Mouse (Mus musculus) CH12.LX (cell line): ENCODE results near the gene C1ql4. TPM values are rescaled to one million over a fixed set of nuclear protein-coding genes. Genes with fewer than 3 reads are reported as not detected.

ENCODE experiments used
- DNase-seq: peaks from one replicate; pipeline ENCODE4 v3.0.0-alpha.2; 2013; ENCODE audit errors: extremely low read depth
- H3K27ac ChIP-seq: 2 replicates; pipeline ENCODE4 v1.5.1; 2012; ENCODE audit warnings: low read depth, mild to moderate bottlenecking, control low read depth, moderate library complexity; ENCODE audit not compliant: insufficient read depth
- H3K27me3 ChIP-seq: replicated peaks from 2 replicates; pipeline ENCODE3; 2012; ENCODE audit warnings: inconsistent platforms
- H3K36me3 ChIP-seq, 2 experiments: replicated peaks in 1 of 2; 2 replicates each; pipeline versions ENCODE3 to v1.6.1; 2012; ENCODE audit warnings: inconsistent platforms in 1 of 2, low read length in 1 of 2, mild to moderate bottlenecking in 1 of 2, mixed read lengths in 1 of 2, moderate library complexity in 1 of 2; ENCODE audit not compliant: control insufficient read depth in 1 of 2, insufficient read depth in 1 of 2
- H3K4me1 ChIP-seq, 2 experiments: 2 replicates each; pipeline ENCODE4 v1.6.1; 2012; ENCODE audit warnings: inconsistent platforms in 1 of 2, moderate library complexity in 1 of 2; ENCODE audit not compliant: insufficient read depth in 2 of 2, control insufficient read depth in 1 of 2
- H3K4me2 ChIP-seq: 2 replicates; pipeline ENCODE4 v1.6.1; 2012; ENCODE audit warnings: low read depth, mild to moderate bottlenecking, control low read depth; ENCODE audit not compliant: poor library complexity, insufficient read depth, severe bottlenecking
- H3K4me3 ChIP-seq, 3 experiments: fragments of 150-350 bp in 1 of 3; sonication (generic) in 1 of 3; replicated peaks in 1 of 3; 2 replicates each; pipeline versions ENCODE3 to v1.5.1; 2011 to 2012; ENCODE audit warnings: low read depth in 2 of 3, low read length in 2 of 3, mild to moderate bottlenecking in 2 of 3, moderate library complexity in 2 of 3, control low read depth in 1 of 3, improper control_type of control experiment in 1 of 3, inconsistent platforms in 1 of 3, mixed read lengths in 1 of 3; ENCODE audit not compliant: poor library complexity in 1 of 3
- H3K79me2 ChIP-seq: replicated peaks from 2 replicates; pipeline ENCODE4 v1.6.1; 2012; ENCODE audit warnings: mild to moderate bottlenecking, moderate library complexity; ENCODE audit not compliant: control insufficient read depth, poor library complexity, insufficient read depth, severe bottlenecking; ENCODE audit errors: extremely low read depth
- H3K9ac ChIP-seq: 2 replicates; pipeline ENCODE4 v1.6.1; 2012; ENCODE audit warnings: low read depth, mild to moderate bottlenecking, control low read depth, moderate library complexity; ENCODE audit not compliant: insufficient read depth
- H3K9me3 ChIP-seq: replicated peaks from 2 replicates; pipeline ENCODE3; 2012; ENCODE audit warnings: low read length, inconsistent platforms, mixed read lengths
- BHLHE40 ChIP-seq: IDR thresholded peaks from 2 replicates; pipeline ENCODE4 v1.6.1; 2011; ENCODE audit warnings: mild to moderate bottlenecking, low read depth, low read length, improper control_type of control experiment
- CTCF ChIP-seq, 2 experiments: IDR thresholded peaks in 1 of 2; conservative IDR thresholded peaks in 1 of 2; 2 replicates each; pipeline ENCODE4 v1.5.1; 2011 to 2012; ENCODE audit warnings: low read depth in 2 of 2, low read length in 2 of 2, improper control_type of control experiment in 1 of 2, inconsistent platforms in 1 of 2, mild to moderate bottlenecking in 1 of 2, moderate library complexity in 1 of 2
- ELF1 ChIP-seq: IDR thresholded peaks from 2 replicates; pipeline ENCODE4 v1.6.1; 2014; ENCODE audit warnings: low read depth, mild to moderate bottlenecking, inconsistent platforms, low read length, improper control_type of control experiment
- ETS1 ChIP-seq: conservative IDR thresholded peaks from 2 replicates; pipeline ENCODE4 v1.6.1; 2012; ENCODE audit warnings: low read depth, mild to moderate bottlenecking, inconsistent platforms, low read length, improper control_type of control experiment, moderate library complexity
- JUN ChIP-seq: IDR thresholded peaks from 2 replicates; pipeline ENCODE4 v1.6.1; 2011; ENCODE audit warnings: low read depth, mild to moderate bottlenecking, low read length, improper control_type of control experiment, moderate library complexity; ENCODE audit not compliant: insufficient read depth
- MAFK ChIP-seq: IDR thresholded peaks from 2 replicates; pipeline ENCODE4 v1.6.1; 2011; ENCODE audit warnings: low read length, improper control_type of control experiment; ENCODE audit not compliant: insufficient replicate concordance
- MAX ChIP-seq: IDR thresholded peaks from 2 replicates; pipeline ENCODE4 v1.6.1; 2011; ENCODE audit warnings: low read length, improper control_type of control experiment
- MEF2A ChIP-seq: IDR thresholded peaks from 2 replicates; pipeline ENCODE4 v1.6.1; 2014; ENCODE audit warnings: low read depth, mild to moderate bottlenecking, inconsistent platforms, low read length, improper control_type of control experiment, borderline replicate concordance
- MXI1 ChIP-seq: IDR thresholded peaks from 2 replicates; pipeline ENCODE4 v1.6.1; 2011; ENCODE audit warnings: mild to moderate bottlenecking, low read depth, low read length, improper control_type of control experiment
- NELFE ChIP-seq: IDR thresholded peaks from 2 replicates; pipeline ENCODE4 v1.6.1; 2011; ENCODE audit warnings: low read depth, low read length, improper control_type of control experiment
- NRF1 ChIP-seq: IDR thresholded peaks from 2 replicates; pipeline ENCODE4 v1.6.1; 2014; ENCODE audit warnings: low read depth, mild to moderate bottlenecking, inconsistent platforms, low read length, improper control_type of control experiment, moderate library complexity
- RAD21 ChIP-seq: IDR thresholded peaks from 2 replicates; pipeline ENCODE4 v1.6.1; 2011; ENCODE audit warnings: low read depth, mild to moderate bottlenecking, low read length, improper control_type of control experiment, moderate library complexity
- SIN3A ChIP-seq: IDR thresholded peaks from 2 replicates; pipeline ENCODE4 v1.6.1; 2012; ENCODE audit warnings: low read length, improper control_type of control experiment, inconsistent platforms
- SMC3 ChIP-seq: IDR thresholded peaks from 2 replicates; pipeline ENCODE4 v1.6.1; 2011; ENCODE audit warnings: low read depth, low read length, improper control_type of control experiment
- UBTF ChIP-seq: IDR thresholded peaks from 2 replicates; pipeline ENCODE4 v1.6.1; 2012; ENCODE audit warnings: low read depth, mild to moderate bottlenecking, inconsistent platforms, low read length, improper control_type of control experiment, moderate library complexity
- USF2 ChIP-seq: conservative IDR thresholded peaks from 2 replicates; pipeline ENCODE4 v1.6.1; 2011; ENCODE audit warnings: low read depth, low read length, improper control_type of control experiment
- ZNF384 ChIP-seq: IDR thresholded peaks from 2 replicates; pipeline ENCODE4 v1.6.1; 2012; ENCODE audit warnings: low read depth, low read length, improper control_type of control experiment, inconsistent platforms
- dilution Hi-C: fragments of 300-500 bp; cut with MboI; formaldehyde crosslinking; loops from 2 replicates; pipeline ENCODE4 v1.14.3; 2020; ENCODE audit warnings: low sequenced_read_pairs; ENCODE audit not compliant: extremely low pct_unique_long_range_greater_than_20kb, extremely low pct_ligation_motif_present
- in situ Hi-C: fragments of 300-500 bp; cut with MboI; formaldehyde crosslinking; loops from 3 replicates; pipeline ENCODE4 v1.14.3; 2019; ENCODE audit warnings: low sequenced_read_pairs, low pct_ligation_motif_present, low pct_unique_long_range_greater_than_20kb, mixed read lengths
- polyA plus RNA-seq: library from polyadenylated mRNA; unstranded; fragments of >175 nt; gene quantifications from 2 replicates; pipeline ENCODE4 v1.2.1, GENCODE M21; 2012; ENCODE audit warnings: low read depth; ENCODE audit not compliant: insufficient read length
- total RNA-seq, 2 experiments: library from RNA; depleted of rRNA; stranded (reverse); fragments of 300-350 nt in 1 of 2; fragments of >200 nt in 1 of 2; gene quantifications; 2 replicates each; pipeline ENCODE4 v1.2.3; 2012 to 2014

The C1ql4 gene
- total and polyA plus RNA-seq, 3 experiments, result not detected

GRCm38 (mm10) chr15:99129441-99129840 lies 41.8 kb upstream of the C1ql4 start:
- peaks cover 0 to 43% of the 10 kb centered on the region in 2 experiments; a peak in 2 of 4 replicates for H3K4me1 ChIP-seq
- H3K36me3 ChIP-seq, result peaks cover 2 to 50% of the 10 kb centered on the region in 2 experiments
- no peak overlapping the region for H3K4me2 ChIP-seq
- in situ Hi-C loops, result no loop called here
- H3K27ac ChIP-seq, result no peak overlapping the region
- no peak overlapping the region for H3K4me3 ChIP-seq
- no peaks in the 10 kb centered on the region for H3K9me3 ChIP-seq
- no peaks in the 10 kb centered on the region for H3K27me3 ChIP-seq
- TF ChIP-seq RAD21 (no peak), ETS1 (no peak), UBTF (no peak), ZNF384 (no peak), MAFK (no peak), SMC3 (no peak), MEF2A (no peak), NRF1 (no peak), ELF1 (no peak), USF2 (no peak), SIN3A (no peak), NELFE (no peak), CTCF (conservative IDR thresholded peaks at IDR 0.05 in 1 of 2, IDR thresholded peaks at IDR 0.05 in 1 of 2; ENCODE audit: low read depth in 2 of 2, low read length in 2 of 2) (no peak), MAX (no peak), JUN (no peak), MXI1 (no peak)
- TF ChIP-seq, all 38 proteins: peak for 0
- dilution Hi-C loops, result no loop called here
- no peak for DNase-seq
- H3K9ac ChIP-seq, result no peak overlapping the region
- H3K79me2 ChIP-seq, result peaks cover 29% of the 10 kb centered on the region

- Histone ChIP-seq H3K9me3 (no peaks in the 10 kb centered on the region), H3K4me3 (peak overlapping the region in 2 of 3 experiments; percentile 77 to 91), H3K79me2 (peaks cover 22% of the 10 kb centered on the region), H3K4me1 (peaks cover 0 to 58% of the 10 kb centered on the region in 2 experiments; a peak in 2 of 4 replicates), H3K9ac (no peak overlapping the region), H3K27ac (no peak overlapping the region), H3K27me3 (no peaks in the 10 kb centered on the region), H3K4me2 (peak overlapping the region; percentile 79), H3K36me3 (peaks cover 0 to 35% of the 10 kb centered on the region in 2 experiments)
- TF ChIP-seq BHLHE40 (no peak), MAFK (peak; percentile 95)
- dilution Hi-C loops (no loop called here), in situ Hi-C loops (no loop called here)
- DNase-seq, result no peak
These were observed 40.4 kb upstream of the C1ql4 start for GRCm38 (mm10) chr15:99127851-99128522.
